Mouse (Mus musculus): Measurements from ENCODE around the gene Glud1.

DNA sequence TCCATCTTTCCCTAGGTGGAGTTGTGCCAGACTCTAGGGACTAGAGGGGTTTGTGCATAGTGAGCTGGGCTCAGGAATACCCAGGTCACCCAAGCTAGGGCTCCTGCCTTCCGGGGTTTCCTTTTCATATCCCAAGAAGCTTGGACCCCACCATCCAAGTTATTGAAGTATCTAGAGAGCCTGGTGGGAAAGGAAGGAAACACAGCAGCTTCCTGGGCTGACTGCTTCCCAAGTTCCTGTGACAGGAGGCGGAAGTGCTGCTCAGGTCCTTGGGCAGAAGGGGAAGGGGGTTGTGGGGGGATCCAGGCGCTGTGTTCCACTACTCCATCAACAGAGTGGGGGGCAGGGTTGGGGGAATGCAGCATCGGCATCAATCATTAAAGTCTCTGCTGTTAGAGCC lies 66.6 kb downstream of the Glud1 start:
- no peak for TF ChIP-seq CTCF (IDR thresholded peaks at IDR 0.05; ENCODE audit: low read depth)
- no peak for TF ChIP-seq EP300 (IDR thresholded peaks at IDR 0.05; ENCODE audit: low read depth)
